Mouse (Mus musculus) ES-E14 (cell line): ENCODE data around the gene Krtap10-10. TPM values are rescaled to one million over a fixed set of nuclear protein-coding genes. Genes with fewer than 3 reads are reported as not detected.
"Not testable (repeated sequence)": the region's sequence is repeated elsewhere in the genome, so short reads cannot be mapped to it uniquely, and the experiment has no call there.

Experiments
- DNase-seq: peaks from one replicate; pipeline ENCODE4 v3.0.0-alpha.2; 2013; ENCODE audit warnings: low read depth, low spot score
- H3K27ac ChIP-seq: 2 replicates; pipeline ENCODE4 v1.5.1; 2012; ENCODE audit warnings: low read depth, mild to moderate bottlenecking, low read length, moderate library complexity, mixed read lengths; ENCODE audit not compliant: poor library complexity, insufficient read depth, severe bottlenecking
- H3K36me3 ChIP-seq: 2 replicates; pipeline ENCODE4 v1.6.1; 2012; ENCODE audit warnings: mild to moderate bottlenecking, low read length, moderate library complexity, mixed read lengths; ENCODE audit not compliant: control insufficient read depth, poor library complexity, insufficient read depth, severe bottlenecking
- H3K4me1 ChIP-seq, 2 experiments: fragments of 150-350 bp in 1 of 2; sonication (generic) in 1 of 2; 2 replicates each; pipeline ENCODE4 v1.6.1; 2012; ENCODE audit warnings: low read length in 2 of 2, mild to moderate bottlenecking in 1 of 2, mixed read lengths in 1 of 2; ENCODE audit not compliant: control insufficient read depth in 2 of 2, insufficient read depth in 2 of 2, poor library complexity in 1 of 2
- H3K4me3 ChIP-seq, 2 experiments: fragments of 150-350 bp in 1 of 2; sonication (generic) in 1 of 2; 2 replicates each; pipeline ENCODE4 v1.5.1; 2012; ENCODE audit warnings: low read length in 2 of 2, low read depth in 1 of 2, mild to moderate bottlenecking in 1 of 2, mixed read lengths in 1 of 2; ENCODE audit not compliant: insufficient read depth in 1 of 2, poor library complexity in 1 of 2, severe bottlenecking in 1 of 2
- H3K9ac ChIP-seq: 2 replicates; pipeline ENCODE4 v1.6.1; 2012; ENCODE audit warnings: low read depth, mild to moderate bottlenecking, low read length, mixed read lengths; ENCODE audit not compliant: poor library complexity, insufficient read depth, severe bottlenecking
- H3K9me3 ChIP-seq: fragments of 150-350 bp; sonication (generic); 2 replicates; pipeline ENCODE4 v1.6.1; 2012; ENCODE audit warnings: low read depth, mild to moderate bottlenecking, low read length; ENCODE audit not compliant: control insufficient read depth, insufficient read depth
- CHD2 ChIP-seq: IDR thresholded peaks from 2 replicates; pipeline ENCODE4 v1.6.1; 2014; ENCODE audit warnings: mild to moderate bottlenecking, low read depth, low read length, inconsistent platforms
- HCFC1 ChIP-seq: IDR thresholded peaks from 2 replicates; pipeline ENCODE4 v1.6.1; 2012; ENCODE audit warnings: low read length, inconsistent platforms, borderline replicate concordance; ENCODE audit not compliant: insufficient read depth
- MAFK ChIP-seq: IDR thresholded peaks from 2 replicates; pipeline ENCODE4 v1.6.1; 2014; ENCODE audit warnings: mild to moderate bottlenecking, low read depth, low read length, inconsistent platforms; ENCODE audit not compliant: insufficient read depth
- ZC3H11A ChIP-seq: IDR thresholded peaks from 2 replicates; pipeline ENCODE4 v1.6.1; 2012; ENCODE audit warnings: low read depth, mild to moderate bottlenecking, inconsistent platforms, low read length, borderline replicate concordance
- ZNF384 ChIP-seq: IDR thresholded peaks from 2 replicates; pipeline ENCODE4 v1.6.1; 2012; ENCODE audit warnings: low read depth, low read length, inconsistent platforms
- in situ Hi-C, 2 experiments: fragments of 600-800 bp; cut with MboI; formaldehyde crosslinking; loops; one replicate each; pipeline ENCODE4 v1.15.1; 2025; ENCODE audit warnings: low sequenced_read_pairs in 2 of 2, inconsistent platforms in 1 of 2; ENCODE audit not compliant: unreplicated experiment in 2 of 2
- total RNA-seq: library from RNA; depleted of rRNA; stranded (reverse); fragments of 300-350 nt; gene quantifications from 2 replicates; pipeline ENCODE4 v1.2.3, GENCODE M21; 2012; rRNA removed

Krtap10-10 gene
- total RNA-seq, result not detected in 2 replicates

DNA sequence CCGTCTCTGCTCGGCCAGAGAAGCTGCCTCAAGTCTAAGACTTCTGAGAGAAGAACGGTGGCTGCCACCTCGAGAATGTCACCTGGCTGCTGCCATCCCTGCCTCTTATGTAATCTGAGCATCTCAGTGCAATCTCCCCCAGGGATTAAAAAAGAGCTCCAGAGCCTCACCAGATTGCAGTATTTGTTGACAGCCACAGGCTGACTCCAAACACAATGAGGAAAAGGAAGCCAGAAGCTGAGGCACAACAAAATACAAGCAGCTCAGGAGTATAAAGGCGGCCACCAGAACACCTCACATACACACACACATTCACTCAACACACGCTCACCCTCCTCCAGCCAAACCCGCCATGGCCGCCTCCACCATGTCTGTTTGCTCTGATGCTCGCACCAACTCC is at the start of gene Krtap10-10:
Gene Krtap10-10 (plus strand): TSS at position 301 of the 400 bp plus-strand sequence.
- no peak for DNase-seq
- Histone ChIP-seq H3K9ac (0 out of 2 replicates have a peak within 1 kb of the TSS, but pooled peaks have one; percentile 21), H3K27ac (no peak within 1 kb of the TSS), H3K9me3 (no peaks in the 10 kb centered on the region), H3K4me3 (peak within 1 kb of the TSS in 1 of 2 experiments; percentile 25; a peak in 1 of 4 replicates), H3K36me3 (no peaks in the 10 kb centered on the region), H3K4me1 (no peaks in the 10 kb centered on the region)
- in situ Hi-C loops, result no loop called here
- no peak for TF ChIP-seq ZNF384
- no peak for TF ChIP-seq ZC3H11A
- no peak for TF ChIP-seq HCFC1
- TF ChIP-seq CHD2, result no peak
- no peak for TF ChIP-seq MAFK

DNA sequence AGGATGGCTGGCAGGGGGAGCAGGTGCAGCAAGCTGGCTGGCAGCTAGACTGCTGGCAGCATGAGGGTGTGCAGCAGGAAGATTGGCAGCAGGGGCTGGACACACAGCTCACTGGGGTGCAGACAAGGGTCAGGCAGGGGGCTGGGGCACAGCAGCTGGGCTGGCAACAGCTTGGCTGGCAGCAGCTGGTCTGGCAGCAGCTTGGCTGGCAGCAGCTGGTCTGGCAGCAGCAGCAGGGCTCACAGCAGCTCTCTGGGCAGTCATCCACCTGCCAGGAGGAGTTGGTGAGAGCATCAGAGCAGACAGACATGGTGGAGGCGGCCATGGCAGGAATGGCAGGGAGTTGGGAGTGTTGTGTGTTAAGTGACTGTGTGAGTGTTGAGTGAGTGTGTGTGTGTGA is 47.9 kb upstream of the Krtap10-10 start, which contains the start of gene Gm7137:
Gene Gm7137 (minus strand): TSS at position 325 of the 400 bp plus-strand sequence.
- in situ Hi-C loops, H3K9me3 ChIP-seq, H3K4me3 ChIP-seq, H3K36me3 ChIP-seq, H3K9ac ChIP-seq, H3K4me1 ChIP-seq, DNase-seq, H3K27ac ChIP-seq: not testable (repeated sequence)

DNA sequence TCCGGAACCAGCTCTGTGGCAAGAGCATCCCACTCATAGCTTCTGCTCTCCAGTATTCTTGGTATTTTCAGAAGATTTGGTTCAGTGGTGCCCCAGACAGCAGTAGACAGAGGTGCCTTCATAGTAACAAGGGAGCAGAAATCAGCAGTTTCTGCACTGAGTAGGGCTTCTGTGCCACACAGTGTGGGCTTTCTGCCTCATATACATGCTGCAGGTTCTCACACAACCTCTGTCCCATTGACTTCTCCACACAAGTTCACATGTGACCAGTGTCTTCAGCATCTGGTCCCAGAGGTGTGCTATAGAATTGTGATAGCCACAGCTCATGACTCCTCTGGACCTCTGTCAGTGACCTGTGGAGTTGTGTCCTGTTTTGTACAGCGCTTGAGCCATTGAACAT is 47.1 kb upstream of the Krtap10-10 start:
- DNase-seq, result no peak
- in situ Hi-C loops, result no loop called here
- TF ChIP-seq MAFK (no peak), CHD2 (no peak), ZC3H11A (no peak), HCFC1 (no peak), ZNF384 (no peak)

DNA sequence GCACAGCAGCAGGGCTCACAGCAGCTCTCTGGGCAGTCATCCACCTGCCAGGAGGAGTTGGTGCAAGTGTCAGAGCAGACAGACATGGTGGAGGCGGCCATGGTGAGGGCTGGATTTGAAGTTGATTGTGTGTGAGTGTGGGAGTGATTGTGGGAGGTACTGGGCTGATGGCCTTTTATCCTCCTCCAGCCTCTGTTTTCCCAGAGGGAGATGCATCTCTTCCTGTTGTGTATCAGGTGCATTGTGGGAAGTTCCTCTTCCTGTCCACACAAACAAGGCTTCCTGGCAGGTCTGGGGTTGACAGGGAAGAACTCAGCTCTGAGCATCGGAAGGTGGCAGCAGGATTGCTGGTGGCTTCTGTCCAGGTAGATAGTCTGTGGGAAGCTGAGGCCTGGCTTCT is 40.8 kb upstream of the Krtap10-10 start, which contains the start of gene Gm9639:
Gene Gm9639 (minus strand): TSS at position 101 of the 400 bp plus-strand sequence.
- Histone ChIP-seq H3K9me3 (no peaks in the 10 kb centered on the region), H3K4me1 (no peaks in the 10 kb centered on the region), H3K9ac (no peak within 1 kb of the TSS), H3K36me3 (no peaks in the 10 kb centered on the region), H3K4me3 (no peak within 1 kb of the TSS), H3K27ac (no peak within 1 kb of the TSS)
- TF ChIP-seq HCFC1 (no peak), MAFK (no peak), ZNF384 (no peak), CHD2 (no peak), ZC3H11A (no peak)
- in situ Hi-C loops, result no loop called here
- no peak for DNase-seq

More for the DNA sequence above, 47.1 kb upstream of the Krtap10-10 start:
- Histone ChIP-seq H3K27ac (no peak overlapping the region), H3K36me3 (no peaks in the 10 kb centered on the region), H3K4me3 (no peak overlapping the region), H3K9me3 (no peaks in the 10 kb centered on the region), H3K4me1 (no peaks in the 10 kb centered on the region), H3K9ac (no peak overlapping the region)

DNA sequence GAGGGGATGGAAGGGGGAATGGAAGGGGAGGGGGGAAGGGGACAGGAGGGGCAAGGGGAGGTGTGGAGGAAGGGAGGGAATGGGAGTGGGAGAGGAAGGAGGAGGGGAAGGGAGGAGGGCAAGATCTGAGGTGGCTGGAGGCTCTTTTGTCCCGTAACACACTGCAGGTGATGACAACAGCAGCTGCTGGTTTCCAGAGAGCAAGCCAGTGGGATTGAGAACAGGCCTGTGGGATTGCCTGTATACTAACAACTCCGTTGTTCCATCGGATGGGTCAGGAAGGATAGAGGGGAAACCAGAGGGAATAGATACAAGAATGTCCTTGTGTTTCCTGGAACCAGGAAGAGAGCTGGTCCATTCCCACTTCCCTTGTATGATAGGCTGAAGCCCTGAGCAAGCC is 38.1 kb upstream of the Krtap10-10 start:
- H3K4me3 ChIP-seq, result no peak overlapping the region
- no peaks in the 10 kb centered on the region for H3K4me1 ChIP-seq
- no peak overlapping the region for H3K27ac ChIP-seq
- no peaks in the 10 kb centered on the region for H3K36me3 ChIP-seq
- no peaks in the 10 kb centered on the region for H3K9me3 ChIP-seq
- no peak for DNase-seq
- TF ChIP-seq MAFK, result no peak
- no peak for TF ChIP-seq CHD2
- TF ChIP-seq ZC3H11A, result no peak
- no peak for TF ChIP-seq HCFC1
- no peak for TF ChIP-seq ZNF384
- no peak overlapping the region for H3K9ac ChIP-seq
- in situ Hi-C loops, result no loop called here

DNA sequence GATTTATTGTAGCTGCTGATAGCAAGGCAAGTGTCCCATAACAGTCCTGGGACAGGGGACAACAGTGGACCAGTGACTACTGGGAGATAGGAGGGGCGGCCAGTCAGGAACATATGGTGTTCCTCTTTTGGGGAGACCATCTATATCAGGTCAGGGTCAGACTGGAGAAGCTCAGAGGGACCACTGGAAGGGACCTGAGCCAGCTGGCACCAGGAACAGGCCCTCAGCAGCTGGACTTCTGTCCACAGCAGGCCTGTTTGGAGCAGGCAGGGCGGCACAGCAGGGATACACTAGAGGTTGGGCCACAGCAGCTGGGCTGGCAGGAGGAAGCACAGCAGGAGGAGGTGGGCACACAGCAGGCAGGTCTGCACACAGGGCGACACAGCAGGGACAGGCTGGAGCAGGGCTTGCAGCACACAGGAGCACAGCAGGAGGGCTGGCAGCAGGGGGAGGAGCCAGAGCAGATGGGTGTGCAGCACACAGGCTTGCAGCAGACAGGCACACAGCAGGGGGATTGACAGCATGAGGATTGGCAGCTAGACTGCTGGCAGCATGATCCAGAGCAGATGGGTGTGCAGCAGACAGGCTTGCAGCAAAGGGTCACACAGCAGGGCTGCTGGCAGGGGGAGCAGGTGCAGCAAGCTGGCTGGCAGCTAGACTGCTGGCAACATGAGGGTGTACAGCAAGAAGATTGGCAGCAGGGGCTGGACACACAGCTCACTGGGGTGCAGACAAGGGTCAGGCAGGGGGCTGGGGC is 37.4 kb upstream of the Krtap10-10 start:
- in situ Hi-C loops, H3K36me3 ChIP-seq, DNase-seq, H3K27ac ChIP-seq, H3K4me1 ChIP-seq, H3K9me3 ChIP-seq, H3K9ac ChIP-seq, H3K4me3 ChIP-seq: not testable (repeated sequence)
